Mouse (Mus musculus) cerebellum, adult 9-10 months (tissue): ENCODE measurements around the gene Lrrc15.

Source experiments
- DNase-seq: peaks from one replicate; pipeline ENCODE4 v3.0.0; 2022

Lrrc15 gene

GRCm38 (mm10) chr16:30275558-30276340 lies 7.3 kb downstream of the Lrrc15 start:
- DNase-seq, result no peak

GRCm38 (mm10) chr16:30273065-30273464 lies 10.0 kb downstream of the Lrrc15 start:
- DNase-seq, result no peak

DNA sequence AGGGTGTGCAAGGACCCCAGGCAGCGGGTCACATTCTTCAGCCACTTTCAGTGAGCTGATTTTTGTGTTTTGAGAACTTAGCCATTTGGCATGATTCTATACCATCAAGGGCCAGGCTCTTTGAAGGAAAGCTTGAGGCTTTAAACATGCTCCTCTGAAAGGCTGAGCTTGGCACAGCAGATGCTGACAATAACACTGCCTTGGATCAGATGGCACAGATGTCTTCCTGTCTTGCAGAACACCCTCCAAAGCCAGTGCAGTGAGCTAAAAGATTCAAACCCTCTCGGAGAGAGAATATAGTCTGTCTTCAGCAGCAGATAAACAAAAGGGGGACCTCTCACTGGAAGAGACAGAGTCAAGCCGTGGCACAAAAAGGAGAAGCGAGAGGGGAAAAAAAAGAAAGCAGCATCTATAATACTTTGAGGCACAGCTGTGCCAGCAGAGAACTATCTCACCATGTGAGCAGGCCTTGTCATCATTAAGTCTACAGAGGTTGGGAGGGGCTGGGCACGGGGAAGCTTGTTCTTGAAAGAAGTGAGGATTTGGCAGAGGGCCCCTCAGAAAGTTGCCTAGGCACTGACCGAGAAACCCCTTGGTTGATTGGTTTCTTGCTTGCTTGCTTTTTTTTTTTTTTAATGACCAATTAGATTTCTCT lies 11.0 kb downstream of the Lrrc15 start:
- DNase-seq, result no peak

- DNase-seq, result no peak
Measured at GRCm38 (mm10) chr16:30271223-30271761, 11.8 kb downstream of the Lrrc15 start.

GRCm38 (mm10) chr16:30267359-30267758 lies 15.7 kb downstream of the Lrrc15 start, which contains the start of gene Cpn2:
Gene Cpn2, minus strand, starts transcription at chr16:30267499.
- DNase-seq, result no peak

GRCm38 (mm10) chr16:30266561-30266960 lies 16.5 kb downstream of the Lrrc15 start:
- no peak for DNase-seq

GRCm38 (mm10) chr16:30265611-30266010 lies 17.4 kb downstream of the Lrrc15 start:
- DNase-seq, result no peak

DNA sequence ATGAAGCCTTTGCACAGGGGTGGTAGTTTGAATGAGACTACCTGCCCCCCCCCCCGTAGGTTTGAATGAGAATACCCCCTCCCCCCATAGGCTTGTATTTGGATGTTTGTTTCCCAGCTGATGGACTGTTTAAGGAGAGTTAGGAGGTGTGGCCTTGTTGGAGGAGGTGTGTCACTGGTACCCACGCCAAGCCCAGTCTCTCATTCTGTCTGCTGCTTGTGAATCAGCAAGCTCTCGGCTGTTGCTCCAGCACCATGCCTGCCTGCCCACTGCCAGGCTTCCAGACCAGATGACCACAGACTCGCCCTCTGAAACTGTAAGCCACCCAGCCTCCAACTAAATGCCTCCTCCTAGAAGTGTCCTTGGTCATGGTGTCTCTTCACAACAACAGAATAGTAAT lies 19.9 kb downstream of the Lrrc15 start:
- no peak for DNase-seq

DNA sequence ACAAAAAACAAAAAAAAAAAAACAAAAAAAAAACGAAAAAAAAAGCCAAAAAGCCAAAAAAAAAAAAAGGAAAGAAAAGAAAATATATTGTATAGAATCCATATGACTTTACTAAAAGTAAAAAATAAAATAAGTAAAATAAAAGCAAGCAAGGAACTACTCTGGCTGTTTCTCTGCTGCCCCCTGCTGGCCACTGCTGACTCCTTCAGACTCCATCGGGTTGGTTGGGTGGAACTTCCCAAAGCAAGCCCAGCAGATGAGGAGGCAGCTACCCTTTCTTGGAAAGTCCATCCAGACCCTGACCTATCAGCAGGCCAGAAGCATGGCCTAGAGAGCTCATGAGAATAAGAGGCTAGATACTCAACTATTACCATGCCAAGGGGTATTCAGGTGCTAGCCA lies 20.4 kb downstream of the Lrrc15 start:
- peak; percentile 54 for DNase-seq

DNA sequence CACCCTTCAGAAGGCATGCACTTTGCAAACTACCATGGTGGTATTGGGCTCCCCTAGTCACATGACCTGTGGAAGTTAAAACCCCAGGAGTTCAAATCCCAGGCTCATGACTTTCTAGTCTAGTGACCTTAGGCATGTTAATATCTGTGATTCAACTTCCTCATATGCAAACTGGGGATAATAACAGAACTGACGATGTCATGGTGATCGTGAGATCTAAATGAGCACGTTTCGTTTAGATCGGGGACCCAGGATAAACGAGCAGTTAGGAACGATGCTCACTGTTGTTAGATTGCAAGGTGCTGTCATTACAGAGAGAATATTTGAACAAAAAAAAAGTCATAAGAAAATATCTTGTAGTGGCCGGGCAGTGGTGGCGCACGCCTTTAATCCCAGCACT lies 20.9 kb downstream of the Lrrc15 start:
- DNase-seq, result no peak

DNA sequence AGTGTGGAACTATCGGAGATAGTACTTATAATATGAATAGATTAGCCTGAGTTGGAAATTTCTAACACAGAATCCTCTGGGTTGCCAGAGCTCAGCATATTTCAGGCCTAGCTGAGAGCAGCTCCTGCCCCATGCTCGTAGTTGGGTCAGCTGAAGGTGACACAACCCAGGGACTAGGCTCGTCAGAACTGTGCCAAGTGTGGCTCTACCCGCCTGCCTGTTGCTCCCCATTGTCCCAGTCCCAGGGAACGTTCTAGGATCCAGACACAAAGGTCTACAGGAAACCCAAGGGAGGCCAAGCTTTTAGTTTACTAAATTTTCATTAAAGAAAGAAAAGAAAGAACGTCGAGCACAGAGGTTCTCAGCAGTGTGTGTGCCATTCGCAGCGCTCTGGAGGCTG lies 21.7 kb downstream of the Lrrc15 start:
- DNase-seq, result no peak

- no peak for DNase-seq
Measured at GRCm38 (mm10) chr16:30260012-30260635, 22.9 kb downstream of the Lrrc15 start.

DNA sequence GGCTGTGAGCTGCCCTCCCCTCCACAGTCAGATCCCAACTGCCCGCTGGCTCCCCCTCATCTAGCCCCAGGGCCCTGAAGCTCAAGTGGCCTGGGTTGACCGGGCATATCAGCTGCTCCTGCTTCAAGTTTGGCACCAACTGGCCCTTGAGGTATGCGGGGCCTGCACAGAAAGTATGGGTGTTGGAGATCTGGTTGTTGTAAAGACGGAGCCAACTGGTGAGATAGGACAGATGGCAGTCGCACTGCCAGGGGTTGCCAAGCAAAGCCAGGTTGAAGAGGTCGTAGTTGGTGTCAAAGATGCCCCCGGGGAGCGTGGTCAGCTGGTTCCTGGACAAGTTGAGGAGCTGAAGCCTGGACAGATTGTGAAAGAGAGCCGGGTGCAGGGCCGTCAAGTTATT lies 23.6 kb downstream of the Lrrc15 start:
- DNase-seq, result no peak

DNA sequence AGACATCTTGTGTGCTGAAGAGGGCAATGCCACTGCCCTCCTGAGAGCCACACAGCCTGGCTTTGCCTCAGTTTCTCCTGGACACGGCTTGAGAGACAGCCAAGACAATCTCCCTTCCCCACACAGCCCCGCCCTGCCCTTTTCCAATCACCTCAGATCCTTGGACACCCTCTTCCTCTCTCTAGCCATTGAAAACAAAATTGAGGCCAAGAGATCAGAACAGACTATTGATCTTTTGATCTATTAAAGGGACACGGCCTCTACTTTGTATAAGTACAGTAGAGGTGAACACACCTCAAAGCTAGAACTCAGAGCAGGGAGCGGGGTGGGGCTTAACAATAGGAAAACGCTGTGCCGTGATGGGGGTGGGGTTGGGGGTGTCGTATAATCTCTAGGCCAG lies 24.6 kb downstream of the Lrrc15 start:
- DNase-seq, result no peak

GRCm38 (mm10) chr16:30257718-30258117 lies 25.3 kb downstream of the Lrrc15 start:
- DNase-seq, result no peak

DNA sequence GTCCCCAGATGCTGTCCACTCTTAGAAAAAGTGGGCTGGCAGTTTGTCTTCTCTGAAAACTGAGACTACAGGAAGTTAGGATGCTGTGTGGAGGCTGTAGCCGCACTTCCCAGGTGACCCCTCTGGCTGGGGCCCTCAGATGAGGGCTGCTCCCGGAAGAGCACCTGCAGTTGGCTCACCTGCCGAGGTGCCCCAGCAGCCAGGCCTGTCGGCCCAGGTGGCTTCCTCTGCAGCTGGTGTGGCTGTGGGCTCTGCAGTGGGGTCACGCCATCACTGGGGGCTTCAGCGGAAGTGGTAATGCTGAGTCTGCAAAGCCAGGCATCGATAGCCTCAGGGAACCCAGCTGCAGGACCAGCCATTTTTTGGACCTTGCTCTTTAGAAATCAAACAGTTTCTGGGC lies 28.0 kb downstream of the Lrrc15 start:
- no peak for DNase-seq

DNA sequence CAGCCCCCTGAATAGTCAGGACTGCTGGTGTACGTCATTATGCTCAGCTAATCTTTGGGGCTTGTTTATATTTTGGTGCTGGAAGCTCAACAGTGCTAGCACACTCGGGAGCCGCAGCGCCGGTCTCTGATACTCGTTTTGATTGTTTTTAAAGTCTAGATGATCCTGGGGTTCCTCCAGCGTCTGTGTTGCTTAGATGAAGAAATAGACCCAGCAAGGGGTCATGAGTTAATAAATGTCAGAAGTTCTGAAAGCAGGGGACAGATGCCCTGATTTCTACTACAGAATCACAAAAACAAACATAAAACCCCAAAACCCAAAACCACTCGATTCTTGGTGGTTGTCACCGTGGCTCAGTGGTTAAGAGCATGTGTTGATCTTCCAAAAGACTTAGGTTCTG lies 29.2 kb downstream of the Lrrc15 start:
- no peak for DNase-seq

- no peak for DNase-seq
Measured at GRCm38 (mm10) chr16:30253374-30253773, 29.7 kb downstream of the Lrrc15 start.

DNA sequence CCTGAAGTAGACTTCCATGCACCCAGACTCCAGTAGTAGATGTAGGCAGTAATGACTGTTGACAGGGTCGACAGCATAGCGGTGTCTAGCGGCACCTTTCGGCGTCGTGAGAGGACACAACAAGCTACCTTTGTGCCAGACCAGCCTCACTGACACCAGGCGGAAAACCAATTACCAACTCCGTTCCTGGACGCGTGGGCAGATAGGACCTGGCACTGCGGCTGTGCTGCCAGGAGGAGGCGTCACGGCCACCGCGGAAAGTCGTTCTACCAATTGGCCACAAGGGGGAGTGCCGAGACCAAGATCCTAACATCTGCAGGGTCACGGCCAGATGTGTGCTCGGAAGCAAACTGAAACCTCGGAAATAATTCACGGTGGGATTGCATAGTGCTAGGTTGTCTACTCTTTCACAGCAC lies 31.0 kb downstream of the Lrrc15 start:
- DNase-seq, result peak; percentile 24

DNA sequence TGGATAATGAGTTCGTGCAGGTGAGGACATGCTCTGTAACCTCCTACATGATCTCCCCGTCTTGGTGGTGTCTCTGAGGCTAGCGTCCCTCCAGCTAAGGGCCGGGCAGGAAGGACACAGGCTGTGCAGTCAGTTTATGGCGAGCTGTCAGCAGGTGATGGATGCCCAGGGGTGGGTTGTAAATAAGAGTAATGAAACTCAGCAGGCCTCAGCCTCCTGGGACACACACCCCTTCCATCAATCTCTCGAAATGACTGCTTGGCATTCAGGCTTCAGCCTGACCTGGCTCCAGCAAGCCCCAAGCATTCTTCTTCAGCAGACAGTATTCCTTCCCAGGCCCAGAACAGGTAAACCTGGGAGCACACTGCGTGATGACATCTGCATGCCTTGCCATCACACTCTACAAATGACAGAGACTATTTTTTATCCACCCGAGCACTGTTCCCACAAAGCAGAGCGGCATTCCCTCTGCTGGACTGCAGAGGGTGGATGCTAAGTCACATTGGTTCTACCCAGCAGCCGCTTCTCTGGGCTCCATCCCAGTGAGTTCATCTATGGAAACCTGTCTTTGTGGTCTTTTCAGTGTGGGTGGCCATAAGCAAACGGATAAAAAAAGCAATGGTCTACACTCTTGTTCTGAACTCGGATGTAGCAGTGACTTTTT lies 38.9 kb downstream of the Lrrc15 start:
- DNase-seq, result no peak

DNA sequence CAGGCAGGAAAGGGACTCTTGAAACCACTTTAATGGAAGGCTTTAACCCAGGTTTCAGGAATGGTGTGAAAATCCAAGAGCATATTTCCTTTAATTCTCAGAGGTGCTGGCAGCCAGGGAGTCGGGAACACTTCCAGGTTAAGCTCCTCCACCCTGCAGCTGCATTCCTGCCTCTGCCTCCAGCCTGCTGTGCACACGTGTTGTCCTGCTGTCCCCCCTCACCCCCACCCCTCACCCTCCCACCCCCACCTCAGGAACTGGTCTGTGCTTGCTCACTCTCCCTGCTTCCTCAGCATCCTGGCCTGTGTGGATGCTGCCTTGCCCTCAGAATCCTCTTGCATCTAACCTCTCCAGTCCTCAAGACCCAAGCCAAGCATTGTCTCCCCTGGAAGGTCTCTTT lies 41.4 kb downstream of the Lrrc15 start:
- DNase-seq, result no peak

DNA sequence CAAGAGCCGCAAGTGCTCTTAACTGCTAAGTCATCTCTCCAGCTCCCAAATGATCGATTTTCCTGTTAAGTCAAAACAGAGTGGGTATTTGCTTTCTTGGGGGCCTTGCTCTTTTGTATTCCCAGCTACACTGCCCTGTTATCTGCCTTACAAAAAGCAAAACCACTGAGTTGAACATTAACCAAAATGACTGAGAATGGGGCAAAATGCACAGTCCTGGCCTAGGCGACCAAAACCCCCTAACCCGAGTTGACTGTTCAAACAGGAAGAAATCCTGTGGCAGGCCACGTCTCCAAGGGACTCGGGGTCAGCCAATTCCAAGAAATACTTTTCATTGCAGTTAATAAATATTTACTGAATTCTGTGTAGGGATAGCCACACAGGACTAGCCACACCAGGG lies 44.3 kb downstream of the Lrrc15 start:
- no peak for DNase-seq

DNA sequence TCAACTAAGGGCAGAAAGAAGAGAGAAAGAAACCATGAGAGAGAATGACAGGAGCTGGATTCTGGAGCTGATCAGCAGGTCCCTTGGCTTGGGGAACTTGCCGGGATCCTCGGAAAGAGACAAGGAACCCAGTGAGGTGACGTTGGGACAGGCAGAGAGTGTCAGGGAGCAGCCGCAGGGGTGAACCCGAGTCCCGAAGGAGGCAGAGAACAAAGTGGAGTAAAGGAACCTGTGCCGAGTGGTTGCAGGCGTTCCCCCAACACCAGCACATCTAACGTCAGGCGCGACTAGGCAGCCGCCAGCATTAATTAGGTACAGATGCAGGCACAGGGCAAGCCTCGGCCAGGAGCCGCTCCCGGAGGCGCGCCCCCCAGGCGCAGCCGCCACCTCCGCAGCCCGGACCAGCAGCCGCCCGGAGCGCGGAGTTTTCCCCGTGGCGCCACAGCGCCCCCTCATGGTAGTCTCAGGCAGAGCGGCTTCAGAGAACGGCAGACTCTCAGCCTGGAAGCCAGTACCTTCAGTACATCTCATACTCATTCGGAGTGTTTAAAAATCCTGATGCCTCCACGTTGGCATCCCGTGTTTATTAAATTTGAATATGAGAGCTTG lies 46.9 kb downstream of the Lrrc15 start:
- peak; percentile 79 for DNase-seq
